Mouse (Mus musculus): ENCODE measurements around the gene Tmed8. TPM values are rescaled to one million over a fixed set of nuclear protein-coding genes. Genes with fewer than 3 reads are reported as not detected.

Tmed8 gene
- total and polyA plus RNA-seq, 3 experiments, result 27.3 to 34.8 (median 27.9) TPM

- Histone ChIP-seq H3K9ac (ENCODE audit: insufficient read depth, low read depth) (no peak overlapping the region), H3K36me3 (replicated peaks in 1 of 2; ENCODE audit: control insufficient read depth in 1 of 2, insufficient read depth in 1 of 2, low read length in 1 of 2) (peaks cover 32 to 68% of the 10 kb centered on the region in 2 experiments), H3K27me3 (replicated peaks) (no peaks in the 10 kb centered on the region), H3K9me3 (replicated peaks; ENCODE audit: low read length) (peaks cover under 1% of the 10 kb centered on the region), H3K27ac (ENCODE audit: insufficient read depth, low read depth) (no peak overlapping the region), H3K4me2 (ENCODE audit: insufficient read depth, low read depth, poor library complexity, severe bottlenecking) (no peak overlapping the region), H3K4me3 (replicated peaks in 1 of 3; ENCODE audit: low read depth in 2 of 3, low read length in 2 of 3, poor library complexity in 1 of 3) (no peak overlapping the region), H3K79me2 (replicated peaks; ENCODE audit: control insufficient read depth, extremely low read depth, insufficient read depth, poor library complexity, severe bottlenecking) (no peaks in the 10 kb centered on the region), H3K4me1 (ENCODE audit: control insufficient read depth in 1 of 2, insufficient read depth in 2 of 2) (peaks cover 0 to 49% of the 10 kb centered on the region in 2 experiments; a peak in 3 of 4 replicates)
- TF ChIP-seq MEF2A (IDR thresholded peaks at IDR 0.05; ENCODE audit: borderline replicate concordance, low read depth, low read length) (no peak), TBP (conservative IDR thresholded peaks at IDR 0.05; ENCODE audit: low read depth, low read length) (no peak)
- dilution Hi-C loops (cut with MboI; ENCODE audit: extremely low pct_ligation_motif_present, extremely low pct_unique_long_range_greater_than_20kb, low sequenced_read_pairs), result no loop called here
- in situ Hi-C loops (cut with MboI; ENCODE audit: low pct_ligation_motif_present, low pct_unique_long_range_greater_than_20kb, low sequenced_read_pairs), result no loop called here
- DNase-seq (ENCODE audit: extremely low read depth), result no peak
Observed at GRCm38 (mm10) chr12:87160815-87161214, 39.4 kb downstream of the Tmed8 start.

- no peak for DNase-seq (ENCODE audit: extremely low read depth)
- Histone ChIP-seq H3K36me3 (replicated peaks in 1 of 2; ENCODE audit: control insufficient read depth in 1 of 2, insufficient read depth in 1 of 2, low read length in 1 of 2) (peaks cover 36 to 67% of the 10 kb centered on the region in 2 experiments), H3K4me3 (replicated peaks in 1 of 3; ENCODE audit: low read depth in 2 of 3, low read length in 2 of 3, poor library complexity in 1 of 3) (no peak overlapping the region), H3K27ac (ENCODE audit: insufficient read depth, low read depth) (no peak overlapping the region), H3K9me3 (replicated peaks; ENCODE audit: low read length) (peaks cover 3% of the 10 kb centered on the region), H3K4me2 (ENCODE audit: insufficient read depth, low read depth, poor library complexity, severe bottlenecking) (no peak overlapping the region), H3K79me2 (replicated peaks; ENCODE audit: control insufficient read depth, extremely low read depth, insufficient read depth, poor library complexity, severe bottlenecking) (no peaks in the 10 kb centered on the region), H3K9ac (ENCODE audit: insufficient read depth, low read depth) (no peak overlapping the region), H3K4me1 (ENCODE audit: control insufficient read depth in 1 of 2, insufficient read depth in 2 of 2) (peaks cover 0 to 51% of the 10 kb centered on the region in 2 experiments; a peak in 3 of 4 replicates), H3K27me3 (replicated peaks) (no peaks in the 10 kb centered on the region)
- dilution Hi-C loops (cut with MboI; ENCODE audit: extremely low pct_ligation_motif_present, extremely low pct_unique_long_range_greater_than_20kb, low sequenced_read_pairs), result no loop called here
- TF ChIP-seq PAX5 (IDR thresholded peaks at IDR 0.05; ENCODE audit: low read length) (no peak), CHD1 (IDR thresholded peaks at IDR 0.05; ENCODE audit: low read depth, low read length) (no peak), RCOR1 (conservative IDR thresholded peaks at IDR 0.05; ENCODE audit: low read depth, low read length) (no peak), UBTF (IDR thresholded peaks at IDR 0.05; ENCODE audit: low read depth, low read length) (no peak)
- in situ Hi-C loops (cut with MboI; ENCODE audit: low pct_ligation_motif_present, low pct_unique_long_range_greater_than_20kb, low sequenced_read_pairs), result no loop called here
Observed at GRCm38 (mm10) chr12:87160310-87160709, 39.9 kb downstream of the Tmed8 start.

DNA sequence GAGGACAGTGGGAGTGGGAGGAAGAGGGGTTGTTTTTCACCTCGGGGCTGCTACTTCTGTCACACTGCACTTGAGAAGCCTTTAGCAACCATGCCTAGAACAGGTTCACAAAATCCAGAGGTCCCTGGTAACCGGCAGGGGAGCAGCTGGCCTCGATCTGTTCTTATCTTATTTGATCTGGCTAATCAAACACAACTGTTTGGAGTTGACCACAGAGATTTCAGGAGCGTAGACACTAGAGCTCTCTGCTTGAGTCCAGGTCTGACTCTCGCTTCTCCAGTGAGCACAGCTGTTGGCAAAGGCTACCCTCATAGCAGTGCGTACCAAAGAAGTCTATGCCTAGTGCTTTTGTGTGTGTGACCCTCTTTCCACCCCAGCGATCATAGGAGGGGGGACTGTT is 42.2 kb downstream of the Tmed8 start:
- Histone ChIP-seq H3K9me3 (replicated peaks; ENCODE audit: low read length) (peaks cover 3% of the 10 kb centered on the region), H3K36me3 (replicated peaks in 1 of 2; ENCODE audit: control insufficient read depth in 1 of 2, insufficient read depth in 1 of 2, low read length in 1 of 2) (peaks cover 25 to 47% of the 10 kb centered on the region in 2 experiments), H3K79me2 (replicated peaks; ENCODE audit: control insufficient read depth, extremely low read depth, insufficient read depth, poor library complexity, severe bottlenecking) (no peaks in the 10 kb centered on the region), H3K4me3 (replicated peaks in 1 of 3; ENCODE audit: low read depth in 2 of 3, low read length in 2 of 3, poor library complexity in 1 of 3) (no peak overlapping the region), H3K27me3 (replicated peaks) (no peaks in the 10 kb centered on the region), H3K27ac (ENCODE audit: insufficient read depth, low read depth) (no peak overlapping the region), H3K4me1 (ENCODE audit: control insufficient read depth in 1 of 2, insufficient read depth in 2 of 2) (peaks cover 0 to 51% of the 10 kb centered on the region in 2 experiments; a peak in 3 of 4 replicates), H3K9ac (ENCODE audit: insufficient read depth, low read depth) (no peak overlapping the region), H3K4me2 (ENCODE audit: insufficient read depth, low read depth, poor library complexity, severe bottlenecking) (no peak overlapping the region)
- DNase-seq (ENCODE audit: extremely low read depth), result no peak
- dilution Hi-C loops (cut with MboI; ENCODE audit: extremely low pct_ligation_motif_present, extremely low pct_unique_long_range_greater_than_20kb, low sequenced_read_pairs), result no loop called here
- TF ChIP-seq IRF4 (IDR thresholded peaks at IDR 0.05; ENCODE audit: low read depth, low read length) (no peak), EP300 (IDR thresholded peaks at IDR 0.05; ENCODE audit: low read length) (no peak), UBTF (IDR thresholded peaks at IDR 0.05; ENCODE audit: low read depth, low read length) (no peak), MAX (IDR thresholded peaks at IDR 0.05; ENCODE audit: low read length) (no peak), MYC (IDR thresholded peaks at IDR 0.05; ENCODE audit: low read depth, low read length) (no peak), BHLHE40 (IDR thresholded peaks at IDR 0.05; ENCODE audit: low read depth, low read length) (no peak), PAX5 (IDR thresholded peaks at IDR 0.05; ENCODE audit: low read length) (no peak), NELFE (IDR thresholded peaks at IDR 0.05; ENCODE audit: low read depth, low read length) (no peak), MEF2A (IDR thresholded peaks at IDR 0.05; ENCODE audit: borderline replicate concordance, low read depth, low read length) (no peak), ETS1 (conservative IDR thresholded peaks at IDR 0.05; ENCODE audit: low read depth, low read length) (no peak), JUN (IDR thresholded peaks at IDR 0.05; ENCODE audit: insufficient read depth, low read depth, low read length) (no peak), CHD2 (IDR thresholded peaks at IDR 0.05; ENCODE audit: low read length) (no peak), NRF1 (IDR thresholded peaks at IDR 0.05; ENCODE audit: low read depth, low read length) (no peak), POLR2AphosphoS2 (IDR thresholded peaks at IDR 0.05; ENCODE audit: low read depth, low read length) (no peak), MAZ (IDR thresholded peaks at IDR 0.05; ENCODE audit: low read depth, low read length) (no peak)
- in situ Hi-C loops (cut with MboI; ENCODE audit: low pct_ligation_motif_present, low pct_unique_long_range_greater_than_20kb, low sequenced_read_pairs), result no loop called here

Measured in CH12.LX (cell line).